Mouse (Mus musculus) adrenal gland, adult 8-10 months (tissue): ENCODE measurements around the gene Filip1l. TPM values are rescaled to one million over a fixed set of nuclear protein-coding genes. Genes with fewer than 3 reads are reported as not detected.
A peak's percentile ranks its signal among the peaks of the same experiment; 100 is the strongest.

ENCODE experiments used
- DNase-seq: peaks from one replicate; pipeline ENCODE4 v3.0.0; 2022
- total RNA-seq, 4 experiments: library from RNA; stranded (reverse); gene quantifications; 2 replicates each; pipeline ENCODE4 v1.2.4; 2022

Filip1l gene
- total RNA-seq, 4 experiments from 2014 or later, result 15.2 to 32.3 (median 24.5) TPM

- peak; percentile 52 for DNase-seq
Observed at GRCm38 (mm10) chr16:57398387-57399214, 45.7 kb downstream of the Filip1l start.

DNA sequence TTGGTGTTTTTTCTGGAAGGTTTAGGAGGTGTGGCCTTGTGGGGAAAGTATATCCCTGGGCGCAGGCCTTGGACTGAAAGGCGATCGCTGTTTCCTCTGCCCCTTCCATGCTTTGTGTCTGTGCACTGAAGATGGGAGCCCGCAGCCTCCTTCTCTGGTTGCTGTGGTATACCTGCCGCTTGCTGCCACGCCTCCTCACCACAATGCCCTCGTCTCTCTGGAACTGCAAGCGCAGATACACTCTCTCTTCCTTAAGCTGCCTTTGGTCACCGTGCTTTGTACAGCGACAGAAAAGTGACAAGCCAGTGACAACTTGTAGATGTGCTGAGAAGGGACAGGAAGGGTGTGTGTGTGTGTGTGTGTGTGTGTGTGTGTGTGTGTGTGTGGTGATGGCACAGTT, 46.7 kb downstream of the Filip1l start:
- no peak for DNase-seq

DNA sequence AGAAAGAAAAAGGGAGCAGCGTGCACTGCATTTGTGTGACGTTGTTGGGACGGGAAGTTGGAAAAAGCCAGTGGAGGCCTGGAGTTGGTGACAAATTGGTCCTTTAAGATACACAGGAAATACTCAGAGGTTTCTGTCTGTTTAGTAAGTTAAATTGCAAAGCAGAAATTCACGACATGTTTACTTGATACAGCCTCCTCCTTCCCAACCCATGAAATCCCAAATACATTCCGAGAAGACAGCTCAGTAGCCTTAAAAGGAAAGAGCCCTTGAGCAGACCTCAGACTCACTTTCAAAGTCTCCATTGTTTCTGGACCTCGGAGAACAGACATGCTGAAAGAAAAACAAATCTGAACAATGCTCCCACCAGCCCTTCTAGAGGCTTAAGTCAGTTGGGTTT, 48.8 kb downstream of the Filip1l start:
- DNase-seq, result no peak

GRCm38 (mm10) chr16:57402910-57403309, 50.0 kb downstream of the Filip1l start:
- no peak for DNase-seq

GRCm38 (mm10) chr16:57403825-57404224, 50.9 kb downstream of the Filip1l start:
- DNase-seq, result no peak

- DNase-seq, result no peak
Observed at GRCm38 (mm10) chr16:57412766-57413165, 59.9 kb downstream of the Filip1l start.

- no peak for DNase-seq
Observed at GRCm38 (mm10) chr16:57416049-57416448, 63.2 kb downstream of the Filip1l start.

- no peak for DNase-seq
Observed at GRCm38 (mm10) chr16:57417017-57417416, 64.1 kb downstream of the Filip1l start.

- DNase-seq, result no peak
Observed at GRCm38 (mm10) chr16:57417955-57418354, 65.1 kb downstream of the Filip1l start.

GRCm38 (mm10) chr16:57419332-57419731, 66.4 kb downstream of the Filip1l start:
- DNase-seq, result peak; percentile 60

DNA sequence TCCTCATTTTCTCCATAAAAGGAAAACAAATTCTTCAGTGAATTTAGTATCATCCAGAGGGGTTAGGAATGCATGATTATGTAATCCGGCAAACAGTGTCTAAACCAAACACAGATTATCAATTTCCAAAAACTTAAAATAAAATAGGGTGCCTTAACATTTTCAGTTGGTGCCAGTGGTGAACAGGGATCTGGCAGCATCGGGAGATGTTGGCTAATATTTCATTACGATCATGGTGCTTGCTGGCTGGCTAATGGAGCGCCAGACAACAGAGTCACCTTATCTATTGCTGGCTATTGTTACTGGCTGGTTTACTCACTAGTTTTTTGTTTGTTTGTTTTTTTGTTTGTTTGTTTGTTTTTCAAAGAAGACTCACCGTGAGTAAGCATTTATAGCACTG, 67.0 kb downstream of the Filip1l start:
- no peak for DNase-seq

DNA sequence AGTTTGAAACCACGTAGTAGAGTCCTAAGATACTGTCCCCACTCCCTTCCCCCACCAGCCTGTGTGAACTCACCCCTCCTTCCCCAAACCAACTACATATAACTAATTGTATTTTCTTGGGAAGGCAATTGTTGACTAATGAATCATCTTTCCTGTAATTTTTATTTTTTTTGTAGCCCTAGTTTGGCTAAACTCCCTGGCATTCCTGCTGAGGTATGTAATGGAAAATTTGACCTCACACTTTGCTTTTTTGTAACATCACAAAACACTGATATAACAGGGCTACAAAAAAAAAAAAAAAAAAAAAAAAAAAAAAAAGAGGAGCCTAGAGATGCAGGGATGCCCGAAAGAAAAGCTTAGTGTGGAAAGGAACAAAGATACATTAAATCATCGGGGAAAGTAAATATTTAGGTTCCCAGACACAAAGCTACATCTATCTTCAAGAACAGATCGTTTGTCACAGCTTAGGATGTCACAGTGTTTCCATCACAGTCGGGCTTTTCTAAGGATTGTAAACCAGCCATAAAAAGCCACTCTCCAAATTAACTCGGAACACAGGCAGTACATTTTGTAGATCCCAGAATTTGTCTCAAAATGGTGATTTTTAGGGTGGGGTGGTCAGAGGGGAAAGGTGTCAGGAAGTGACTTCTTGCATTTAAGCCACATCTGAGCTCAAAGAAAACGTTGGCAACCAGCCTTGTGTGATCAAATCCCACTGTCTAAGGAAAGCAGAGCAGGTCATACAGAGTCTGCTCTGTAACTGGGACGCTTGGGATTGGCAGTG, 68.1 kb downstream of the Filip1l start:
- DNase-seq, result no peak

GRCm38 (mm10) chr16:57421680-57422417, 69.0 kb downstream of the Filip1l start:
- DNase-seq, result no peak

DNA sequence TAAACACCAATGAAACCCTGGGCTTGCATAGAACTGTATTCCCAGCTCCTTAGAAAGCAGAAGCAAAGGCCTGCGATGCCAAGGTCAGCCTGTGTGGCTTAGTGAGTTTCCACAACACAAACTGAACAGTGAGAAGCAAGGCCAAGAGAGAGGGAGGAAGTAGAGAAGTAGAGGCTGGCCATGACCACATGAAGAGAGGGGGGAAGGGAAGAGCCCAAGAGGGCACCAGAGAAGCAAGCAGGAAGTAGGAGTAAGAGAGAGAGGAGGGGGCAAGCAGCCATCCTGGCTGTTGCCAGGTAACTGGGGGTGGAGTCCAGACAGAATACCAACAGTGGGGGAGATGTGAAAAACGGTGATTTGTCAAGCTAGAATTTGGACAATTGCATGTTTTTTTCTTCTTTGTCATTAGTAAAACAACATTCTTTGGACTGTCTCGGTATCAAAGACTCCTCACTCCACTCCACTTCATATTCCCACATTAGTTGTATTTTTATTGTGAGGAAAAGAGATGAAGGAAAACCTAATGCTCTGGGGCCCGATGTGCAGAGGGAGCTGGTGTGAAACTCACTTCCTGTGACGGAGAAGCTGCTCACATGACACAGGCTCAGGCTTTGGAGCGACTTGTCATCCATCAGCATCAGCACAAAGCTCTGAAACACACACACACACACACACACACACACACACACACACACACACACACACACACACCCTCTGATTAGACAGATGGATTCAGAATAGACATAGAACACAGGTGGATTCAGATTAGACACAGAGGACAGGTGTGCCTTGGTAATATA, 70.3 kb downstream of the Filip1l start:
- no peak for DNase-seq

DNA sequence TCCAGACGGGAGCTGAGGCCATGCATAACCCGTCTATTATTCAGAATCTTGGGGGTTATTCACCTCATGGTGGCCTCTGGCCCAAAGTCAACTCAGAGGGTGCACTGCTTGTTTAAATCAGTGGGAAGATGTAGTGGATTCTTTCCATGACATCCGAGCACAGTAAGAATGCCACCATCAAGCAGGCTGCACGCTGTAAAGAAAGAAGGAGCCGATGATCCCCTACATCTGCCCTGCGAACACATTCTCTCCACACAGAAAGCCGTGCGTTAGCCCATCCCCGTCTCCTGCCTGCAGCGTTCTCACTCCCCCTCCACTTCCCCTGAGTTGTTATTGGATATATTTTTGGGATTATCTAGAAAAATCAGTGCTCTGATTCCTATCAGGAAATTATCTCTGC, 73.8 kb downstream of the Filip1l start:
- DNase-seq, result no peak

DNA sequence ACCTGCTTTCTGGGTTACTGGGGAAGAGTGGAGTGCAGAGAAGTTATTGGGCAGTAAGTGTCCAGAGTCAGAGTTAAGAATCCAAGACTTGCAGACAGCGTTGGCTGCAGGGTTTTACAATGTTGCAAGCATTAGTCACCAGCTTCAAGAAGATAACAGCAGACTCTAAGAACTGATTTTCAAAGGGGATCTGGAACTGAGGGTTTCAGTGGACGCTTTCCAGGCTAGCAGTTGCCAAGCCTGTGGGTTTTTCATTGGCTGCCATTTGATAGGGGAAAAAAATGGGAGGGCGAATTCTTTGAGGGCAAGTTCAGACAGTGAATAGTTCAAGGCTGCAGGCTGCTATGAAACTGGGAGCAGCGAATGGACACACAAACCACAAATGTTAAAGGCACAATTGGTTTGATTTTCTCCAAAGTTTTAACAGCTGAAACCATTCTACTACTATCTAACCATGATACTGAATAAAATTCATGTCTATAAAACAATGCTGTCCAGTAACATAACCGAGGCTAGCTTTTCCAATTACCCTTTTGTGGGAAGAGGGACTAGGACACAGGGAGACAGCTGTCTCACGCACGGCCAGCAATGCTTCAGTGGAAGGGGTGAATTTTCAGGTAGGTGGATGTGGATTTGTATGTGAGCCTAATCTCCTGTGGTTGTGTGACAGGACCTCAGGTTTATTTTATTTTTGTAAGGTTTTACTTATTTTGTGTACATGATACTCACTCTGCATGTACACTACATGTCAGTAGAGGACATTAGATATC, 74.8 kb downstream of the Filip1l start:
- DNase-seq, result peak; percentile 79

DNA sequence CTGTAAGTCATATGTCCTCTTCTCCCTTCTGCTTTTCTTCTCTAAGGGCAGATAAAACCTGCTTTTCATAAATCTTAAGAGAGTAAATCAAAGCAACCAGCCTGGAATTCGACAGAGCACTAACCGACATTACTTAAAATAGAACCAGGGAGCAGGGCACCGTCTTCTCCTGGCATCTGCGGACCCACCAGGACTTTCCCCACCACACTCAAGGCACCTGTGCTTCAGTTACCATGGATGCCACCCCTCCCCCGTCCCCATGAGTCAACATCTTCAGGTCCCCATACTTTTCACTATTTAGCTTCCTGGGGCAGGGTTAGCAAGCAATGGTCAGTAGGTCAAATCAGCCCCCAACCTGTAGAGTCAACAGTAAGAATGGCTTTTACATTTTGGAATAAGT, 76.1 kb downstream of the Filip1l start:
- DNase-seq, result no peak

DNA sequence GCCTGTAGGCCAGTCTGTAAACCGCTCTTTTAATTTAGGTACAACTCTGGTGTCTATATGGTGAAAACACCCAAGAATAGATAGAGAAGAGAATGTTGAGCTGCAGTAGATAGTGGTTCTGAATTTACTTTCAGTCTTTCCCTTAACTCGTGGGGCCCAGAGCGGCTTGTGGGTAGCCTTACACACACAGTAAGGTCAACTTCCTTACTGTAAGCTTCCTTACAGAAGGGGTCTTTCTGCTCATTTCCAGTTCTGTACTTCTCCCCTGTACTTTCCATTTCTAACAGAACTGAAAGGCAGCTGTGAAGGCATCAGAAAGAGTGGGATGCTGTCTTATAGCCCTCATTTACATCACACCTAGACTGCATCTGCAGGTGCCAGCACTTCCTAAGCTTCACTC, 78.4 kb downstream of the Filip1l start:
- DNase-seq, result no peak

GRCm38 (mm10) chr16:57433173-57433572, 80.3 kb downstream of the Filip1l start:
- DNase-seq, result no peak

DNA sequence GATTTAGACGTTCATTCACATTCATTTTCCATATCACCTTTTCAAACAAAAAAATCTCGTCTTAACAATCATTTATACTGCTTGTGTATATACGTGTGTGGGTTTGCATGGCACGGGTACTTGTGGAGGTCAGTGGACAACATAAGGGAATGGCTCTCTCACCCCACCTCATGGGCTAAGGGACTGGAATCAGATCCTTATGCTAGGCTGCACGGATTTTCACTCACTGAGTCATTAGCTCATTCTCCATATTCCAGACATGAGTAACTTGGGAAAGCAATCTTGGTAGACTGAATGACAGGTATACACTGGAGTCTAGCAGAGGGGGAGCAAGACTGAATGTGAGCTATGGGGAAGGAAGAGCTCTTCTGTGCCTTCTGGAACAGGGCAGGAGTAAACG, 80.8 kb downstream of the Filip1l start:
- DNase-seq, result no peak

DNA sequence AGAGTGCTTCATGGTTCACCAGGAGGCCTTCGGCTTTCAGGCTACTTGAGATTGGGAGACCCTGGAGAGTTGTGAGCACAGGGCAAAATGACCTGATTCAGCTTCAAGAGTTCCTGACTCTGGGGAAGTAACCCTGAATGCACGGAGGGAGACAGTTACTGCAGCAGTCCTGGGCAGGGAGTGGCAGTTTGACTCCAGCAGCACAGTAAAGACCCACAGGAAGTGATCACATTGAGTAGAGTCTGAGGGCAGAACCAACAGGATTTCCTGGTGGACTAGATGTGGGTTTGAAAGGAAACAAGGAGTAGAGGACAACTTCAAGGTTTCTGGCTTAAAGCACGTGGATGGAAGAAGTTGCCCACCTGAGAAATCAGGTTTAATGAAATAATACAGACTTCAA, 81.7 kb downstream of the Filip1l start:
- no peak for DNase-seq
